Mouse (Mus musculus) hematopoietic multipotent progenitor cell, adult 10-12 weeks (in vitro differentiated cells): ENCODE measurements around the gene Pomt1. TPM values are rescaled to one million over a fixed set of nuclear protein-coding genes. Genes with fewer than 3 reads are reported as not detected.

ENCODE experiments used
- polyA plus RNA-seq: library from polyadenylated mRNA; stranded (reverse); fragments of >175 nt; gene quantifications from 2 replicates; pipeline ENCODE4 v1.2.3, GENCODE M21; 2012; ENCODE audit warnings: low replicate concordance

Pomt1 gene
- polyA plus RNA-seq: 9.6 and 10.7 TPM in 2 replicates

GRCm38 (mm10) chr2:32235886-32236759, at the start of gene Pomt1:
TSS of gene Pomt1 (plus strand) at chr2:32236590.

GRCm38 (mm10) chr2:32259657-32260417, 23.4 kb downstream of the Pomt1 start, which contains the start of gene Uck1:
TSS of gene Uck1 (minus strand) at chr2:32260159.

GRCm38 (mm10) chr2:32287334-32287840, 51.0 kb downstream of the Pomt1 start, which contains the start of gene Golga2:
TSS of gene Golga2 (plus strand) at chr2:32287384.

GRCm38 (mm10) chr2:32287923-32288367, 51.6 kb downstream of the Pomt1 start, which contains the start of gene Swi5:
TSS of gene Swi5 (minus strand) at chr2:32288075.

Other genes with a start within 250 kb of the Pomt1 start
- gene Fam78a, start 151.7 kb upstream of the Pomt1 start, polyA plus RNA-seq: 81.4 and 84.9 TPM in 2 replicates
- 0.53 and 0.60 TPM in 2 replicates for gene Plpp7, start 141.1 kb upstream of the Pomt1 start, polyA plus RNA-seq
- gene Prrc2b, start 85.5 kb upstream of the Pomt1 start, polyA plus RNA-seq: 86.7 and 138 TPM in 2 replicates
- gene Uck1, start 23.6 kb downstream of the Pomt1 start, polyA plus RNA-seq: 38.9 and 93.1 TPM in 2 replicates
- gene Golga2, start 50.8 kb downstream of the Pomt1 start, polyA plus RNA-seq: 27.5 and 32.9 TPM in 2 replicates
- 25.0 and 195 TPM in 2 replicates for gene Swi5, start 51.5 kb downstream of the Pomt1 start, polyA plus RNA-seq
- 191 and 234 TPM in 2 replicates for gene Ciz1, start 115.7 kb downstream of the Pomt1 start, polyA plus RNA-seq
- 1.2 TPM in 2 replicates for gene Dnm1, start 116.7 kb downstream of the Pomt1 start, polyA plus RNA-seq
- gene 1110008P14Rik, start 145.3 kb downstream of the Pomt1 start, polyA plus RNA-seq: 169 and 253 TPM in 2 replicates
- gene Lcn2, start 151.7 kb downstream of the Pomt1 start, polyA plus RNA-seq: 50.7 and 52.8 TPM in 2 replicates
- 2.4 and 4.3 TPM in 2 replicates for gene Ptges2, start 159.3 kb downstream of the Pomt1 start, polyA plus RNA-seq
- gene Naif1, start 213.9 kb downstream of the Pomt1 start, polyA plus RNA-seq: 7.2 and 12.8 TPM in 2 replicates
- 14.7 and 24.4 TPM in 2 replicates for gene Slc25a25, start 214.9 kb downstream of the Pomt1 start, polyA plus RNA-seq